Mouse (Mus musculus) brain, embryonic 14.5 days (tissue): Measurements from ENCODE around the gene Sirt2.

ENCODE experiments used
- CTCF ChIP-seq: fragments of 200-500 bp; IDR thresholded peaks from 2 replicates; pipeline ENCODE4 v1.5.1; 2012; ENCODE audit warnings: inconsistent platforms, mild to moderate bottlenecking, moderate library complexity, borderline replicate concordance; ENCODE audit not compliant: insufficient read depth, insufficient read length; ENCODE audit errors: extremely low read depth
- POLR2A ChIP-seq: fragments of 200-500 bp; IDR thresholded peaks from 2 replicates; pipeline ENCODE4 v1.6.1; 2012; ENCODE audit warnings: mild to moderate bottlenecking, inconsistent platforms, borderline replicate concordance; ENCODE audit not compliant: poor library complexity, insufficient read depth, insufficient read length, severe bottlenecking; ENCODE audit errors: extremely low read depth

DNA sequence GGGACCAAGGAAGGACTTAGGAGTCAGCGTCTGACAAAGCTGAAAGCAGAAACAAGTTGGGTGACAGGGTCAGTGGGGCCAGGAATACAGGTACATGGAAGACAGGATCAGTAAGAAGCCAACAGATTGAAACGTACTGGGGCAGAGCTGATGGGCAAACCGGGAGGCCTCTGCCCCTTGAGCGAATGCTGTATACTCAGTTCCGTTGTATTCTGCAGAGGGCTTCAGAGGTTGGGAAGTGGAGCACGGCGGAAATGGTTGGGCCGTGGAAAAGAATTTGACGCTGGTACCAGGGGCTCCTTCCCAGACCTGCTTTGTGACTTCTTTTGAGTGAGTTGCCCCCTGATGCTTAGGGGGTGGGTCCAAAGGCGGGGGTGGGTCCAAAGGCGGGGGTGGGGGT, 33.3 kb upstream of the Sirt2 start:
- no peak for TF ChIP-seq CTCF
- TF ChIP-seq POLR2A: no peak
